Mouse (Mus musculus) brain, embryonic 14.5 days (tissue): ENCODE data around the gene Rad51ap1. TPM values are rescaled to one million over a fixed set of nuclear protein-coding genes. Genes with fewer than 3 reads are reported as not detected.

Source experiments
- DNase-seq: peaks from one replicate; pipeline ENCODE4 v3.0.0-alpha.2; 2011; ENCODE audit warnings: low read depth
- CTCF ChIP-seq: fragments of 200-500 bp; IDR thresholded peaks from 2 replicates; pipeline ENCODE4 v1.5.1; 2012; ENCODE audit warnings: inconsistent platforms, mild to moderate bottlenecking, moderate library complexity, borderline replicate concordance; ENCODE audit not compliant: insufficient read depth, insufficient read length; ENCODE audit errors: extremely low read depth
- POLR2A ChIP-seq: fragments of 200-500 bp; IDR thresholded peaks from 2 replicates; pipeline ENCODE4 v1.6.1; 2012; ENCODE audit warnings: mild to moderate bottlenecking, inconsistent platforms, borderline replicate concordance; ENCODE audit not compliant: poor library complexity, insufficient read depth, insufficient read length, severe bottlenecking; ENCODE audit errors: extremely low read depth
- polyA plus RNA-seq: library from polyadenylated mRNA; depleted of rRNA; stranded (reverse); fragments of >200 nt; gene quantifications from 2 replicates; pipeline ENCODE4 v1.2.3, GENCODE M21; 2012; rRNA removed

Rad51ap1 gene
- polyA plus RNA-seq, 1 experiment = 16.8 TPM

DNA sequence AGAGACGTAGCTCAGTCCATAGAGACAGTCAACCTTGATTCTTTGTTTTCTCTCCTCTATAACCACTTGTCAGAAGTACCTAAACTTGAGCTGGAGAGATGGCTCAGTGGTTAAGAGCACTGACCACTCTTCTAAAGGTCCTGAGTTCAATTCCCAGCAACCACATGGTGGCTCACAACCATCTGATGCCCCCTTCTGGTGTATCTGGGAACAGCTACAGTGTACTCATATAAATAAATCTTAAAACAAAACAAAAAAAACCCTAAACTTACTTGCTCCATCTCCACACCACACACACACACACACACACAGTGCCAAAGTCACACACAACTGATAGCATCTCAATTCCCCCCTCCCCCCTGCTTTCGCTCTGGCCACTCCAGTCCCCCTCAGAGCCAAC is 1.3 kb downstream of the Rad51ap1 start:
- TF ChIP-seq CTCF (no peak), POLR2A (no peak)
- no peak for DNase-seq

DNA sequence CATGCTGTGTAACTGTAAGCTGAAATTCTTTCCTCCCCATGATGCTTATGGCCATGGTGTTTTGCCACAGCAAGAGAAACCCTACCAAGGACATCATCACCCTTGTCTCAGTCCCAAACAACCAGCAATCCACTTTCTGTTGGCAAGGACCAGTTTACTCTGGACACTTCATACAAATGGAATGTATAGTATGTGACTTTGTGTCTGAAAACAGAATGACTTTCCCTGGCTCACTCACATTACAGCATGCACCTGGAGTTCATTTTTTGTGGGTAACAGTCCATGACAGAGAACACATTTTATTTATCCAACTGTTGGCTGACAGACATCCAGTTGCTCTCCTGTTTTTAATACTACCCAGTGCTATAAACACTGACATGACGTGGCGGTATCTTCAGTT is 6.5 kb downstream of the Rad51ap1 start:
- TF ChIP-seq CTCF (no peak), POLR2A (no peak)
- no peak for DNase-seq

DNA sequence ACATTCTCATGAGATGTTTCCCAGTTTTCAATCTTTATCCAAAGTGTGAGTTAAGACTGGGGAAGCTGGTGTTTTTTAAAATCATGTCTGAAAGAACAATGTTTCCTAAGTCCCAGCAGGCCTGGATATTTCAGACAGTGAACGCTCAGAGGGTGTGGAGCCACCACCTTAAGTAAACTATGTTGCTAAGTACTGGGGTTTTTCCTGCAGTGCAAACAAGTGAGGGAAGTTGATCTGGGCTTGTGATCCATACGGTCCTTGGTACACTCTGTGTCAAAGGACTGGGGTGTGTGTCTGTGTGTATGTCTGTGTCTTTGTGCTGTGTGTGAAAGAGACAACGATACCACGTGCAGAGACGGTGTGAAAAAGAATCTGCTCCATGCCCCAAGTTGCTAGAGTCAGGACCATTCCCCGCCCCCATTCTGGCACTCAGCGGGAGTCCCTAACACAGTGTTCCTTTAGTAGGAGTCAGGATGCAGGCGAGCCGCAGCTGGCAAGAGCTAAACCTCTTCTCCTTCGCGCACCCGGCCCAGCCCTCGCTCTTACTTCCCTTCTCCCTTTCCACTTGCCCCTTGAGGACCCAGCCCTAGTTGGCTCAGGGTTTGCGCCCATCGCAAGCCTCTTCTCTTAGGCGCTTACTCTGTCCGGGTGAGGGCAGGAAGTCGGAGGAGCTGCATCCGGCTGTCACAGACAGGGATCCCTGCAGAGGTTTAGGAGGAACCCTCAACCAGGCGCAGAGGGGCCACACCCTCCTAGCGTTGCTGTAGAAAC is 18.1 kb downstream of the Rad51ap1 start, which contains the start of gene Dyrk4:
Dyrk4 (minus strand) TSS at position 729 of the 771 bp plus-strand sequence.
- TF ChIP-seq POLR2A = no peak
- TF ChIP-seq CTCF = no peak
- DNase-seq = peak; percentile 12

DNA sequence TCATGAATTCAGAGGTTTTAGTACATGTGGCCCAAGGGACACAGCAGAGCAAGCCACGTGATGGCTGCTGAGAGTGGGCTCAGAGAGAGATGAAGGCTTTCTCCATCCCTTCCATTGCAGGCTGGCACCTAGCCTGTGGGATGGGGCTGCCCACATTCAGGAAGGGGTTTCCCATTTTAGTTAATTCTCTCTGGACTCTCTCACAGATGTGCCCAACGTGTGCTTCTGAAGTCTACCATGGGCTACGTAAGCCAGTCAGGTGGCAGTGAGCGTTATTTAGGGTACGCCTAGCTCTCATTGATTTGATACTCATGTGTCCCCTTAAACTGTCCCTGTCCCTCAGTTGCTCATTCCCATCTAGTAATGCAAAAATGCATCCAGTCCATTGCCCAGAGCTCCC is 24.5 kb downstream of the Rad51ap1 start:
- TF ChIP-seq CTCF (no peak), POLR2A (no peak)
- DNase-seq = no peak

DNA sequence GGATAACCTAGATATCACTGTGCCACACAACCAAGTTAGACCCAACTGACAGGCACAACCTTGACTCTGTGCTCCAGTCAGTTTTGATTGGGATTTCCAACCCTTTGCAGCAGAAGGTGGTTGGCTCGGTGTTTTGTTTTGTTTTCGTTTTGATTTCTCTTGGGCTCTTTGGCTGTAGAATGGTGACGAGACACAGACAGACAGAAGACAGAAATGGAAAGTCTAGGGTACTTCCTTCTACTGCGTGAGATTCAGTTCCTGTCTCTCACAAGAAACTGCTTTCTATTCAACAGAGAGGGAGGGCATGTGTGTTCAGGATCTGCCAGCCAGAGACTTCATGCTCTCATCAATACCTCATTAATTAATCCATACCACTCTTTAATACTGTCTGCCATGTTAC is 28.7 kb downstream of the Rad51ap1 start:
- DNase-seq = no peak
- TF ChIP-seq POLR2A = no peak
- TF ChIP-seq CTCF = no peak

DNA sequence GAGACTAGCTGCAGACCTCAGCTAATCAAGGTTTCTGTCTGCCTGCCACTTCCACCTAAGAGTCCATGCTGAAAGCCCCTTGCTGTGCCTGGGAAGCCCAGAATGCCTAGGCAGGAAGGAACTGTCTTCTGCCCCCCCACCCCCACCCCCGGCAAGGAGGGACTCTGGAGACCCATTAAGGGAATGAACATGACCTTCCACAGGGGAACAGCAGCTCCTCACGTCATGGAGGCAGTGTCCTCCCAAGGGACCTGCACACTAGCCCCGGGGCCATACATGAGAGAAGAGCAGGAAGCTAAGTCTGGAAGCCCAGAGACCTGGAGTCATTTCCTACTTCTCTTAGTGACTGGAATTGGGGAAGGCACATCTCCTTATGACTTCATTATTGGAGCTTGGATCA is 31.5 kb downstream of the Rad51ap1 start:
- DNase-seq = no peak
- TF ChIP-seq POLR2A (no peak), CTCF (no peak)

DNA sequence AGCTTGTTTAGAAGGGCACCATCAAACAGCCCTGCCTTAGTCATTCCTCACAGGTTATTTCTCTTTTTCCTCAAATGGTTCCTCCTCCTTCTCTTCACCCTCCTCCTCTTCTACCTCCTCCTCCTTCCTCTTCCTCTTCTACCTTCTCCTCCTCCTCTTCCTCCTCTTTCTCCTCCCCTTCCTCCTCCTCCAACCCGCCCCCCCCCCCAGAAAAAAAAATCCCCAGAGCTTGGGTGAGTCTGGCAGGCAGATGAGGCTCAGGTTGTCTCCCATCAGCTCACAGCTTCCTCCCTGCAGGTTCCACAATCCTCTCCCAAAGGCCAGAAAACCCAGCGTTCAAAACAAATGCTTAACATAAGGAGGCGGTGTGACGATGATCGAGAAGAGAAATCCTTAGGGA is 32.0 kb downstream of the Rad51ap1 start:
- TF ChIP-seq CTCF = no peak
- no peak for TF ChIP-seq POLR2A
- no peak for DNase-seq

DNA sequence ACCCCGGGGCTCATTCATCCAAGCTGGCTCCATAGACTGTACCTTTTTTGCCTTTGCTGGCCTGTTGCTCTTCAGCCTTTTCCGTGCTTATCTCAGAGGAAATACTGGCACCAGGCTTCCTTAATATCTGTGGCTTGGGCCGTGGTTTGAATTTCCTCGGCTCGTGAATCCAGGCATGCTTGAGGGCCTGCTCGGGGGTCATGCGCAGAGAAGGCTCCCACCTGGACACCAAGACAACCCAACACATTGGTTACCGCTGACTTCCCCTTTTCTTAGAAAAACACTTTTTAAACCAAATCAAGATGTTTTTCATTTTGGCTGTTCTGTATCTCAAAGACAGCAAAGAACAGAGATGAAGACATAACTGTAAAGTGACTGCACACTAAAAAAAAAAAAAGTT is 62.3 kb downstream of the Rad51ap1 start:
- DNase-seq = no peak
- TF ChIP-seq POLR2A (no peak), CTCF (no peak)

Other genes with a start within 250 kb of the Rad51ap1 start
- 7.9 and 14.8 TPM in 2 replicates for gene Kcna6, start 198.9 kb downstream of the Rad51ap1 start, polyA plus RNA-seq
- gene Ndufa9, start 90.5 kb downstream of the Rad51ap1 start, polyA plus RNA-seq = 95.3 and 99.2 TPM in 2 replicates
- gene Akap3, start 86.5 kb downstream of the Rad51ap1 start, polyA plus RNA-seq = 0.11 and 0.16 TPM in 2 replicates
- 0.06 TPM in 1 of 2 replicates, not detected in the other for gene Dyrk4, start 17.7 kb downstream of the Rad51ap1 start, polyA plus RNA-seq
- gene D6Wsu163e, start 375 bp upstream of the Rad51ap1 start, polyA plus RNA-seq = 21.2 and 22.4 TPM in 2 replicates
- not detected in 2 replicates for gene Fgf6, start 76.0 kb upstream of the Rad51ap1 start, polyA plus RNA-seq
- 0.29 and 0.34 TPM in 2 replicates for gene Fgf23, start 133.3 kb upstream of the Rad51ap1 start, polyA plus RNA-seq
- 11.6 and 12.1 TPM in 2 replicates for gene Tigar, start 170.0 kb upstream of the Rad51ap1 start, polyA plus RNA-seq
- gene Ccnd2, start 212.6 kb upstream of the Rad51ap1 start, polyA plus RNA-seq = 125 and 131 TPM in 2 replicates